Mouse (Mus musculus) liver, embryonic 12.5 days (tissue): ENCODE results near the gene Fsip1. TPM values are rescaled to one million over a fixed set of nuclear protein-coding genes. Genes with fewer than 3 reads are reported as not detected.
A peak's percentile ranks its signal among the peaks of the same experiment; 100 is the strongest.

ENCODE experiments used
- ATAC-seq: fragments of 200-750 bp; cut with Nextera tagmentation; 2 replicates; pipeline ENCODE4 v1.8.0; 2017; ENCODE audit warnings: moderate number of reproducible peaks, mild to moderate bottlenecking, moderate library complexity
- H3K27ac ChIP-seq: fragments of 300-500 bp; sonication (generic); 2 replicates; pipeline ENCODE4 v1.5.1; 2016; ENCODE audit warnings: mild to moderate bottlenecking
- H3K27me3 ChIP-seq: fragments of 300-500 bp; sonication (generic); replicated peaks from 2 replicates; pipeline ENCODE4 v1.6.1; 2016; ENCODE audit warnings: mild to moderate bottlenecking, moderate library complexity
- H3K36me3 ChIP-seq: fragments of 300-500 bp; sonication (generic); 2 replicates; pipeline ENCODE4 v1.6.1; 2016; ENCODE audit warnings: mild to moderate bottlenecking, moderate library complexity
- H3K4me1 ChIP-seq: fragments of 300-500 bp; sonication (generic); 2 replicates; pipeline ENCODE4 v1.6.1; 2016
- H3K4me2 ChIP-seq: fragments of 300-500 bp; sonication (generic); 2 replicates; pipeline ENCODE4 v1.6.1; 2016; ENCODE audit warnings: mild to moderate bottlenecking, moderate library complexity
- H3K4me3 ChIP-seq: fragments of 300-500 bp; sonication (generic); 2 replicates; pipeline ENCODE4 v1.5.1; 2016; ENCODE audit warnings: mild to moderate bottlenecking, moderate library complexity
- H3K9ac ChIP-seq: fragments of 300-500 bp; sonication (generic); 2 replicates; pipeline ENCODE4 v1.6.1; 2016; ENCODE audit warnings: mild to moderate bottlenecking, moderate library complexity
- H3K9me3 ChIP-seq: fragments of 300-500 bp; sonication (generic); replicated peaks from 2 replicates; pipeline ENCODE4 v1.6.1; 2016; ENCODE audit warnings: mild to moderate bottlenecking, moderate library complexity
- WGBS: fragments of 180-500 bp; shearing (Covaris S2); methylation state at CpG from one replicate; pipeline ENCODE4 v1.1.7; 2016; ENCODE audit not compliant: insufficient replicate concordance; 5-methylcytosine and 5-hydroxymethylcytosine counted together
- polyA plus RNA-seq: library from polyadenylated mRNA; unstranded; fragments of >200 nt; fragmentation: Nextera tagmentation; extraction: Ambion mirVana; gene quantifications from 2 replicates; pipeline ENCODE4 v1.2.1, GENCODE M21; 2016

Fsip1 gene
- polyA plus RNA-seq, 1 experiment from 2014 or later: 0.23 TPM

GRCm38 (mm10) chr2:118248966-118249365, 7.8 kb downstream of the Fsip1 start:
- ATAC-seq: no peak
- no peak overlapping the region for H3K4me2 ChIP-seq
- no peak overlapping the region for H3K9ac ChIP-seq
- H3K36me3 ChIP-seq: no peaks in the 10 kb centered on the region
- H3K27ac ChIP-seq: no peak overlapping the region
- H3K27me3 ChIP-seq: no peaks in the 10 kb centered on the region
- H3K4me3 ChIP-seq: no peak overlapping the region
- no peaks in the 10 kb centered on the region for H3K4me1 ChIP-seq
- H3K9me3 ChIP-seq: no peaks in the 10 kb centered on the region
- 70% methylated on average over 12 of the region's 12 CpGs for WGBS

- H3K4me3 ChIP-seq: no peak overlapping the region
- no peaks in the 10 kb centered on the region for H3K4me1 ChIP-seq
- WGBS: 39% methylated on average over 2 of the region's 2 CpGs
- H3K4me2 ChIP-seq: no peak overlapping the region
- H3K27ac ChIP-seq: no peak overlapping the region
- H3K36me3 ChIP-seq: no peaks in the 10 kb centered on the region
- ATAC-seq: no peak
- no peaks in the 10 kb centered on the region for H3K27me3 ChIP-seq
- H3K9ac ChIP-seq: no peak overlapping the region
- H3K9me3 ChIP-seq: no peaks in the 10 kb centered on the region
Observed at GRCm38 (mm10) chr2:118248016-118248415, 8.8 kb downstream of the Fsip1 start.

GRCm38 (mm10) chr2:118245914-118246313, 10.9 kb downstream of the Fsip1 start:
- Histone ChIP-seq H3K27ac (no peak overlapping the region), H3K4me2 (no peak overlapping the region), H3K36me3 (no peaks in the 10 kb centered on the region), H3K27me3 (no peaks in the 10 kb centered on the region), H3K4me3 (no peak overlapping the region), H3K9ac (no peak overlapping the region), H3K9me3 (no peaks in the 10 kb centered on the region), H3K4me1 (no peaks in the 10 kb centered on the region)
- 11% methylated on average over 10 of the region's 10 CpGs for WGBS
- 0 out of 2 replicates have a peak, but pooled peaks have one; percentile 37 for ATAC-seq

GRCm38 (mm10) chr2:118236196-118236595, 20.6 kb downstream of the Fsip1 start:
- Histone ChIP-seq H3K4me2 (no peak overlapping the region), H3K4me1 (no peaks in the 10 kb centered on the region), H3K27ac (no peak overlapping the region), H3K27me3 (no peaks in the 10 kb centered on the region), H3K36me3 (no peaks in the 10 kb centered on the region), H3K9me3 (no peaks in the 10 kb centered on the region), H3K4me3 (no peak overlapping the region), H3K9ac (no peak overlapping the region)
- WGBS: 78% methylated on average over 7 of the region's 7 CpGs
- ATAC-seq: no peak

- no peak overlapping the region for H3K4me3 ChIP-seq
- H3K4me1 ChIP-seq: no peaks in the 10 kb centered on the region
- no peak overlapping the region for H3K4me2 ChIP-seq
- H3K36me3 ChIP-seq: no peaks in the 10 kb centered on the region
- no peaks in the 10 kb centered on the region for H3K9me3 ChIP-seq
- H3K9ac ChIP-seq: no peak overlapping the region
- 58% methylated on average over 3 of the region's 3 CpGs for WGBS
- ATAC-seq: no peak
- H3K27ac ChIP-seq: no peak overlapping the region
- no peaks in the 10 kb centered on the region for H3K27me3 ChIP-seq
Observed at GRCm38 (mm10) chr2:118235614-118236013, 21.2 kb downstream of the Fsip1 start.

GRCm38 (mm10) chr2:118230544-118230943, 26.2 kb downstream of the Fsip1 start:
- Histone ChIP-seq H3K27ac (no peak overlapping the region), H3K36me3 (no peaks in the 10 kb centered on the region), H3K9me3 (no peaks in the 10 kb centered on the region), H3K4me2 (no peak overlapping the region), H3K4me3 (no peak overlapping the region), H3K4me1 (no peaks in the 10 kb centered on the region), H3K27me3 (no peaks in the 10 kb centered on the region), H3K9ac (no peak overlapping the region)
- 57% methylated on average over 3 of the region's 3 CpGs for WGBS
- ATAC-seq: no peak

- H3K4me1 ChIP-seq: no peaks in the 10 kb centered on the region
- H3K27ac ChIP-seq: no peak overlapping the region
- H3K4me3 ChIP-seq: no peak overlapping the region
- H3K9ac ChIP-seq: no peak overlapping the region
- 64% methylated on average over 4 of the region's 4 CpGs for WGBS
- H3K4me2 ChIP-seq: no peak overlapping the region
- no peaks in the 10 kb centered on the region for H3K27me3 ChIP-seq
- no peaks in the 10 kb centered on the region for H3K9me3 ChIP-seq
- H3K36me3 ChIP-seq: no peaks in the 10 kb centered on the region
- ATAC-seq: no peak
Observed at GRCm38 (mm10) chr2:118228486-118229079, 28.2 kb downstream of the Fsip1 start.

- H3K4me1 ChIP-seq: no peaks in the 10 kb centered on the region
- no peak overlapping the region for H3K27ac ChIP-seq
- H3K9ac ChIP-seq: no peak overlapping the region
- ATAC-seq: no peak
- 60% methylated on average over 10 of the region's 10 CpGs for WGBS
- no peaks in the 10 kb centered on the region for H3K27me3 ChIP-seq
- no peak overlapping the region for H3K4me2 ChIP-seq
- H3K4me3 ChIP-seq: no peak overlapping the region
- H3K9me3 ChIP-seq: no peaks in the 10 kb centered on the region
- H3K36me3 ChIP-seq: no peaks in the 10 kb centered on the region
Observed at GRCm38 (mm10) chr2:118225316-118226041, 31.3 kb downstream of the Fsip1 start.

GRCm38 (mm10) chr2:118217993-118218595, 38.7 kb downstream of the Fsip1 start:
- WGBS: 30% methylated on average over 4 of the region's 4 CpGs
- no peak for ATAC-seq

GRCm38 (mm10) chr2:118209712-118210111, 47.1 kb downstream of the Fsip1 start:
- no peak for ATAC-seq
- Histone ChIP-seq H3K27ac (no peak overlapping the region), H3K4me3 (no peak overlapping the region), H3K9me3 (no peaks in the 10 kb centered on the region), H3K4me2 (no peak overlapping the region), H3K4me1 (no peaks in the 10 kb centered on the region), H3K27me3 (no peaks in the 10 kb centered on the region), H3K36me3 (no peaks in the 10 kb centered on the region), H3K9ac (no peak overlapping the region)
- WGBS: 53% methylated on average over 5 of the region's 5 CpGs

More at GRCm38 (mm10) chr2:118217993-118218595, 38.7 kb downstream of the Fsip1 start:
- H3K27ac ChIP-seq: no peak overlapping the region
- H3K4me2 ChIP-seq: no peak overlapping the region
- H3K27me3 ChIP-seq: no peaks in the 10 kb centered on the region
- no peak overlapping the region for H3K9ac ChIP-seq
- H3K4me3 ChIP-seq: no peak overlapping the region
- no peaks in the 10 kb centered on the region for H3K4me1 ChIP-seq
- H3K9me3 ChIP-seq: no peaks in the 10 kb centered on the region
- H3K36me3 ChIP-seq: no peaks in the 10 kb centered on the region

- H3K4me3 ChIP-seq: no peak overlapping the region
- no peak overlapping the region for H3K4me2 ChIP-seq
- no peaks in the 10 kb centered on the region for H3K4me1 ChIP-seq
- WGBS: 49% methylated on average over 5 of the region's 5 CpGs
- no peaks in the 10 kb centered on the region for H3K27me3 ChIP-seq
- no peak overlapping the region for H3K9ac ChIP-seq
- no peak overlapping the region for H3K27ac ChIP-seq
- no peaks in the 10 kb centered on the region for H3K9me3 ChIP-seq
- H3K36me3 ChIP-seq: no peaks in the 10 kb centered on the region
- no peak for ATAC-seq
Observed at GRCm38 (mm10) chr2:118208651-118209050, 48.1 kb downstream of the Fsip1 start.

- no peak overlapping the region for H3K4me3 ChIP-seq
- ATAC-seq: no peak
- no peaks in the 10 kb centered on the region for H3K4me1 ChIP-seq
- H3K9ac ChIP-seq: no peak overlapping the region
- no peaks in the 10 kb centered on the region for H3K36me3 ChIP-seq
- H3K27ac ChIP-seq: no peak overlapping the region
- 44% methylated on average over 8 of the region's 8 CpGs for WGBS
- no peaks in the 10 kb centered on the region for H3K9me3 ChIP-seq
- H3K27me3 ChIP-seq: no peaks in the 10 kb centered on the region
- no peak overlapping the region for H3K4me2 ChIP-seq
Observed at GRCm38 (mm10) chr2:118205991-118206585, 50.7 kb downstream of the Fsip1 start.
